Mouse (Mus musculus) C2C12 (cell line): ENCODE data around the gene Ston2.

Source experiments
- CEBPB ChIP-seq: IDR thresholded peaks from one replicate; pipeline ENCODE4 v1.6.1; 2011; ENCODE audit warnings: low read depth, mild to moderate bottlenecking, control low read depth, moderate library complexity
- CTCF ChIP-seq: IDR thresholded peaks from one replicate; pipeline ENCODE4 v1.5.1; 2011; ENCODE audit not compliant: control insufficient read depth, insufficient read depth, insufficient read length
- FOSL1 ChIP-seq: IDR thresholded peaks from one replicate; pipeline ENCODE4 v1.8.0; 2011; ENCODE audit warnings: mild to moderate bottlenecking, low read length; ENCODE audit not compliant: poor library complexity, insufficient read depth, severe bottlenecking
- MAX ChIP-seq: IDR thresholded peaks from one replicate; pipeline ENCODE4 v1.6.1; 2011; ENCODE audit warnings: mild to moderate bottlenecking, control low read depth
- MYOD1 ChIP-seq: IDR thresholded peaks from one replicate; pipeline ENCODE4 v1.6.1; 2011; ENCODE audit warnings: low read depth; ENCODE audit not compliant: control insufficient read depth, insufficient read length
- MYOG ChIP-seq: IDR thresholded peaks from one replicate; pipeline ENCODE4 v1.6.1; 2011; ENCODE audit not compliant: control insufficient read depth, insufficient read length; ENCODE audit errors: extremely low read depth
- USF1 ChIP-seq: IDR thresholded peaks from one replicate; pipeline ENCODE4 v1.6.1; 2011; ENCODE audit warnings: low read depth, mild to moderate bottlenecking, control low read depth, moderate library complexity

DNA sequence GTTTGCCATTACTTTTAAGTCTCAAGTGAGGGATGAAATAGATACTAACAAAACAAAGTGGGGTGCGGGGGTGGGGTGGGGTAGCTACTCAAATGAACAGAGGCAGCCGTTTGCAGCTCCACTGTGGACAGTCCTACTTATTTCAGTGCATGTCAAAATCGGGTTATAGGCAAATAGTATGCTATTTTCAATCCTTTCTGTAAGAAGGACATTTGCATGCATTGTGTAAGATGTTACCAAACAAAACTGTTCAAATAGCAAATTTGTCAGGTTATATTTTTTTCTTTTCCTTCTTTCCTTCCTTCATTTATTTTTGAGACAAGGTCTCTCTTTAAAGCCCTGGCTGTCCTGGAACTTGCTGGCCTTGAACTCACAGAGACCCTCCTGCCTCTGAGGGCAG is 16.1 kb upstream of the Ston2 start:
- TF ChIP-seq CTCF (no peak), MYOD1 (no peak), MAX (no peak), CEBPB (no peak), USF1 (no peak), MYOG (no peak), FOSL1 (no peak)
